Mouse (Mus musculus) ES-CJ7 (cell line): ENCODE data around the gene Nxpe3.
"Not testable (repeated sequence)": the region's sequence is repeated elsewhere in the genome, so short reads cannot be mapped to it uniquely, and the experiment has no call there.

Experiments used
- DNase-seq: peaks from one replicate; pipeline ENCODE4 v3.0.0; 2011; ENCODE audit warnings: low read depth, low spot score

Gene Nxpe3

GRCm38 (mm10) chr16:55837653-55838052, 57.4 kb downstream of the Nxpe3 start:
- DNase-seq, result not testable (repeated sequence)

DNA sequence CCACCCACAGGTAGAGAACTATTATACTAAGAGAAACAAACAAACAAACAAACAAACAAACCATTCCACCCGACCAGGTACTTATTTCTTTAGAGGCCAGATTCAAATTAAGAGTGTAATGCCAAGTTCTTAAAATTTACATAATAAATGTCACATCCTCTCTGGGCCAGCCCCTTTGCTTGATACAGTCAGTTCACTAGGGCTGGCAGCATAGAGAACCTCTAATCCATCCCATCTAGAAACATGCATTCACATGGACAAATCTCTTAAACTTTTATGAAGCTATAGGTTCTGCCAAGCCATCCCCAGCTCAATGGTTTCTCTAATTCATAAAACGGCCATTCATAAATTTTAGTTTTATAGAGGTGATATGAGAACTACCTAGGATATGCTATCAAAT, 57.9 kb downstream of the Nxpe3 start:
- DNase-seq, result no peak

DNA sequence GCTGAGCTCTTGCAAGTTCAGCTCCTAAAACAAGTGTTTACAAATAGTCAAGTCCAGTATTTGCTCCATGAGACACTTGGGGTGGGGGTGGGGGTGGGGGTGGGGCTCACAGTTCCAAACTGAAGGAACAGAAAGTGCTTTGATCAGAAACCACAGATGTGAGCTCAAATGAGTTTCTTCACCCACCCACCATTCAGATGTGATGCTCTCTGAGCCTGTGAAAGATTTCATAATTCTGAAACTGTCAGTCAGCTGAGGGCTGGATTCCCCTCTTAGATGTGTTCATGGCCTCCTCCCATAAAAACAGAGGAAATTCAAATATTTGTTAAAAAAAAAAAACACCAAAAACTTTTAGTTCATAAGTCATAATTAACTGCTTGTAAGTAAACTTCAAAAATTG, 59.3 kb downstream of the Nxpe3 start:
- DNase-seq, result no peak

DNA sequence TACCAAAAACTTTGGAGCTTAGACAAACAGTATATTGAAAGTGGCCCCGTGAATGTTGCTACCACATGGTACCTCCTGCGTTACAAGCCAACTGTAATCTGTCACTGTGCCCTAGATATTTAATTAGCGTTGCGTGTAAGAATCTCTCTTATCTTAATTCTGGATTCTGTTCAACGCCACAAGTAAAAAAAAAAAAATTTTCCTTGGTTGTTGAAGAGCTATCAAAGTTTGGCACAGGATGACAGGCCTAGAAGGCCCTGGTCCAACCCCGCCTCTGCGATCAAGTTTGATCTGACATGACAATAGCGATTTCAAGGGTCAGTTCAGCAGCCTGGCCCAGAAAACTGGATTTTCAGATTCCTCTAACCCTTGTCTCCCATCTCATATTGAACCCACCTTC, 62.5 kb downstream of the Nxpe3 start:
- no peak for DNase-seq

GRCm38 (mm10) chr16:55832040-55832439, 63.0 kb downstream of the Nxpe3 start:
- no peak for DNase-seq

GRCm38 (mm10) chr16:55831451-55831850, 63.6 kb downstream of the Nxpe3 start:
- DNase-seq, result no peak

GRCm38 (mm10) chr16:55823398-55824155, 71.5 kb downstream of the Nxpe3 start:
- peak; percentile 88 for DNase-seq

GRCm38 (mm10) chr16:55822741-55823397, 72.2 kb downstream of the Nxpe3 start:
- DNase-seq, result no peak

DNA sequence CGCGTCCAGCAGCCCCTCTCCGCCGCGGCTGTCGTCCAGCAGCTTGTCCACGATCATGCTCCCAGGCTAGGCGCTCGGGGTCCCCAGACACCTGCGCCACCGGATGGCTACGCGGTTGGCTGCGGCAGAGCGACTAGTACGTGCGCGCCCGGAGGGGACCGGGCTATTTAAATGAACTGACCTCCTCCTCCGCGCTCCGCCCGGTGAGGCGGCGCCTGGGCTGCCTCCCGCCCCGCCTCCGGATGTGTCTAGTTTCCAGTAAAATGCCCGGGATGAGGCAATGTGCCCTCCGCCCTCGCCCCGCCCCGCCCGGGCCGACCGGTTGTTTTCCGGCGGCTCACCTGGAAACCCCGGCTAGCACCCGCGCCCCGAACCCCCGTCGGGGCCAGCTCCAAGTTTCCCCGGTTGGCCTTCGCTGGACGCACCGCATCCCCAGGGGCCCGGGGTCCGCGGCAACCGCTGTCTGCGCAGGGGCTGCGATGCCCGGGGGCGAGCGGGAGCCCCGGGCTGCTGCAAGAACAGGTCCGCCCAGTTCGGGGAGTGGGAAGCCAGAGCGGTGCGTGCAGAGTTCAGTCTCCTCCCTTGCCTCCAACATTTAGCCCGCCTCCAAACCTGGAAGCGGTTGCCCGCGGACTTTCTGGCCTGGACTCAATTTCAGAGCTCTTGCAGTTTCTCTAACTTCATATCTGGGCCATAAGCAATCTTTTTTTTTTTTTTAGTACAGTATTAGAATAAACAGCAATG, 72.9 kb downstream of the Nxpe3 start:
- peak; percentile 87 for DNase-seq

GRCm38 (mm10) chr16:55821571-55821981, 73.5 kb downstream of the Nxpe3 start:
- DNase-seq, result peak; percentile 16

DNA sequence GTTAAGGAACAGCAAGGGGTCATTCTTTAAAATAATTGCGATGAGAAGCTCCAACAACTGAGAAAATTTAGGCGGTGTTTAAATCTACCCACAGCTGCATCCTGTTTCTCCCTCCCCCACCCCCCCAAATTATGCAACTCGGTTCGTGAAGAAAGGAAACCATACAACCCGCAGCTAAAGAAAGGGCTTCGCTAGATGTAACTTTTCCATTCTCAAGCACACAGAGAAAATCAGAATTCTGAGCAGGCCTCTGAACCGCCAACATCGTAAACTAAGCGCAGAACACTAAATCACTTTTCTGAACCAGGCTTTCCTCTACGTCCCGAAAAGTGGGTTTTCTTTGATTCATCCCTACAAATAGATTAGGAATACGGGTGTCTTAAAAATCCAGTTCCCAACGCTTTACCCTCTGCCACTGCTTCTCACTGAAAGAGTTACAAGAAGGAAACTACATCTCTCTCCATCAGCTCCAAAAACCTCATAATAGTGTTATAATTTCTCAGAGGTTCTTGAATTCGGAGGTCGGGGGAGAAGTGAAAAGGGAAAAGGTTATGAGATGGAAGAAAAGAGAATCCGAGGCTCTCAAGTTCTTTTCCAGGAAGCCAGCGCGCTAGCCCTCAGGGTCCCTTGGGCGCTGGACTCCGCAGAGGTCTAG, 74.0 kb downstream of the Nxpe3 start:
- DNase-seq, result no peak

GRCm38 (mm10) chr16:55820161-55820915, 74.7 kb downstream of the Nxpe3 start:
- DNase-seq, result no peak

- no peak for DNase-seq
Measured at GRCm38 (mm10) chr16:55819186-55819861, 75.8 kb downstream of the Nxpe3 start.

GRCm38 (mm10) chr16:55817717-55818515, 77.2 kb downstream of the Nxpe3 start:
- DNase-seq, result no peak

GRCm38 (mm10) chr16:55816202-55816941, 78.7 kb downstream of the Nxpe3 start:
- no peak for DNase-seq

DNA sequence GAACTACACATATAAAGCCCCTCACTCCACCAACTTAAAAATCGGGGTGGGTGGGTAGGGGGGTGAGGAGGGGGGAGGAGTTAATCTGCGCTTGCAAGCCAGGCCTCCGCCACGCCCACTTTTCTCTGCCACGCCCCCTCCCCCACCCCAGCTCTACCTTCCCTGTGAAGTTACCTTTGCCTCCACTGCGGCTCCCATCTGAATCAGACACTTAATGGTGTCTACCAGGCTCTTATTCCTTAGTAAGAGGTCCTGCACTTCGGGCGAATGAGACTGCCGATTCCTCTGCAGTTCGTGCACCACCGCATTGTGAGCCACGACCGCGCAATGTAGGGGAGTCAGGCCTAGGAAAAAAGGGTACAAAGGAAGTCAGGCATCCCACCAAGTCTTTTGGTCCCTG, 79.6 kb downstream of the Nxpe3 start:
- DNase-seq, result peak; percentile 54

GRCm38 (mm10) chr16:55814686-55815085, 80.4 kb downstream of the Nxpe3 start:
- no peak for DNase-seq

GRCm38 (mm10) chr16:55813916-55814315, 81.2 kb downstream of the Nxpe3 start:
- DNase-seq, result peak; percentile 85

DNA sequence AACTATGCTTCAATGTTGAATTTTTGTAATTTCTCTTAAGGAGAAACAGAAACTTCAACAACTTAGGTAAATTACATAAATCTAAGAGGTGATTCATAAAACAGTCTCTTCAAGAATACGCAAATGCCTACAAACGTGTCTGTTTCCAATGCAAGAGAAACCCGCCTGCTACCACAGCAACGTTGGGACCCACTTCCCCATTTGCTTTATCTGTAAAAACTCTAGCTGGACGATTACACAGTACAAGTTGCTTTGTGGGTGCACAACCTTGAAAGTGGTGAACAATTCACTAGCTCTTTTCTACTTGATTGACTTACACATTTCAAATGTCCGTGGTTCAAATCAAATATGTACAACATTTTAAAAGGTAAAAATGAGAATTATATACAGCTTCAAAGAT, 83.3 kb downstream of the Nxpe3 start:
- DNase-seq, result no peak
